Mouse (Mus musculus) neural tube, embryonic 14.5 days (tissue): ENCODE measurements around the gene Cyp2s1. TPM values are rescaled to one million over a fixed set of nuclear protein-coding genes. Genes with fewer than 3 reads are reported as not detected.
A peak's percentile ranks its signal among the peaks of the same experiment; 100 is the strongest.

ENCODE experiments used
- ATAC-seq: fragments of 200-750 bp; cut with Nextera tagmentation; 2 replicates; pipeline ENCODE4 v1.8.0; 2017; ENCODE audit warnings: low read depth, mild to moderate bottlenecking, moderate TSS enrichment, moderate library complexity
- H3K27ac ChIP-seq: fragments of 300-500 bp; sonication (generic); 2 replicates; pipeline ENCODE4 v1.5.1; 2014; ENCODE audit warnings: low read depth, mild to moderate bottlenecking, control low read depth, low read length, moderate library complexity, mixed read lengths
- H3K27me3 ChIP-seq: fragments of 300-500 bp; sonication (generic); 2 replicates; pipeline ENCODE4 v1.6.1; 2014; ENCODE audit warnings: low read length; ENCODE audit not compliant: control insufficient read depth, insufficient read depth
- H3K36me3 ChIP-seq: fragments of 300-500 bp; sonication (generic); 2 replicates; pipeline ENCODE4 v1.6.1; 2014; ENCODE audit warnings: low read length, mixed read lengths; ENCODE audit not compliant: control insufficient read depth, insufficient read depth
- H3K4me1 ChIP-seq: fragments of 300-500 bp; sonication (generic); 2 replicates; pipeline ENCODE4 v1.6.1; 2014; ENCODE audit warnings: low read length; ENCODE audit not compliant: control insufficient read depth, insufficient read depth
- H3K4me2 ChIP-seq: fragments of 300-500 bp; sonication (generic); 2 replicates; pipeline ENCODE4 v1.6.1; 2014; ENCODE audit warnings: mild to moderate bottlenecking, low read depth, low read length, control low read depth
- H3K4me3 ChIP-seq: fragments of 300-500 bp; sonication (generic); 2 replicates; pipeline ENCODE4 v1.5.1; 2014; ENCODE audit warnings: low read depth, low read length, control low read depth, mixed read lengths
- H3K9ac ChIP-seq: fragments of 300-500 bp; sonication (generic); replicated peaks from 2 replicates; pipeline ENCODE4 v1.6.1; 2014; ENCODE audit warnings: low read depth, mild to moderate bottlenecking, control low read depth, low read length, mixed read lengths
- H3K9me3 ChIP-seq: fragments of 300-500 bp; sonication (generic); 2 replicates; pipeline ENCODE4 v1.6.1; 2016; ENCODE audit warnings: low read length; ENCODE audit not compliant: control insufficient read depth
- WGBS: fragments of 180-500 bp; shearing (Covaris S2); extraction: QIAGEN DNeasy Blood & Tissue Kit; methylation state at CpG from one replicate; pipeline ENCODE4 v1.1.7; 2014; 5-methylcytosine and 5-hydroxymethylcytosine counted together
- microRNA-seq: library from miRNA; unstranded; fragments of <30 nt; microRNA quantifications from one replicate; pipeline ENCODE4, GENCODE M21; 2016
- polyA plus RNA-seq: library from polyadenylated mRNA; unstranded; fragments of >200 nt; fragmentation: Nextera tagmentation; extraction: Ambion mirVana; gene quantifications from 2 replicates; pipeline ENCODE4 v1.2.1, GENCODE M21; 2014

Gene Cyp2s1
- polyA plus RNA-seq, 1 experiment from 2014 or later, result 1.7 TPM

DNA sequence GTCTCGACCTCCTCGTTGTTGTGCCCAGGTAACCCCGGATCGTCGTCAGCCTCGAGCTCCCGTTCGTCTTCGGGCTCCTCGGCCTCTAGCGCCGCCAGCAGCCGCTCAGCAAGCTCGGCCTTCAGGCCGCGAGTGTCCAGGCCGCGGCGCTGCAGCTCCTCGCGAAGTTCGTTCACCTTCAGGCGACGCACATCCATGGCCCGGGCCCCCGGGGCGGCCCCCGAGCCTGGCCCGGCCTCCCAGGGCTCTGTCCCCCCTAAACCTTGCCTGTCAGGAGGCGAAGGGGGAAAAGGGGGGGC lies 62.3 kb downstream of the Cyp2s1 start:
- ATAC-seq, result no peak
- no peaks in the 10 kb centered on the region for H3K27me3 ChIP-seq
- H3K27ac ChIP-seq, result peak overlapping the region; percentile 95
- H3K4me1 ChIP-seq, result peaks cover 19% of the 10 kb centered on the region
- H3K9me3 ChIP-seq, result no peaks in the 10 kb centered on the region
- WGBS, result under 1% methylated on average over 30 of the region's 30 CpGs
- peaks cover 13% of the 10 kb centered on the region for H3K36me3 ChIP-seq
- peak overlapping the region; percentile 99 for H3K4me2 ChIP-seq
- H3K9ac ChIP-seq, result peak overlapping the region; percentile 96
- peak overlapping the region; percentile 96 for H3K4me3 ChIP-seq

DNA sequence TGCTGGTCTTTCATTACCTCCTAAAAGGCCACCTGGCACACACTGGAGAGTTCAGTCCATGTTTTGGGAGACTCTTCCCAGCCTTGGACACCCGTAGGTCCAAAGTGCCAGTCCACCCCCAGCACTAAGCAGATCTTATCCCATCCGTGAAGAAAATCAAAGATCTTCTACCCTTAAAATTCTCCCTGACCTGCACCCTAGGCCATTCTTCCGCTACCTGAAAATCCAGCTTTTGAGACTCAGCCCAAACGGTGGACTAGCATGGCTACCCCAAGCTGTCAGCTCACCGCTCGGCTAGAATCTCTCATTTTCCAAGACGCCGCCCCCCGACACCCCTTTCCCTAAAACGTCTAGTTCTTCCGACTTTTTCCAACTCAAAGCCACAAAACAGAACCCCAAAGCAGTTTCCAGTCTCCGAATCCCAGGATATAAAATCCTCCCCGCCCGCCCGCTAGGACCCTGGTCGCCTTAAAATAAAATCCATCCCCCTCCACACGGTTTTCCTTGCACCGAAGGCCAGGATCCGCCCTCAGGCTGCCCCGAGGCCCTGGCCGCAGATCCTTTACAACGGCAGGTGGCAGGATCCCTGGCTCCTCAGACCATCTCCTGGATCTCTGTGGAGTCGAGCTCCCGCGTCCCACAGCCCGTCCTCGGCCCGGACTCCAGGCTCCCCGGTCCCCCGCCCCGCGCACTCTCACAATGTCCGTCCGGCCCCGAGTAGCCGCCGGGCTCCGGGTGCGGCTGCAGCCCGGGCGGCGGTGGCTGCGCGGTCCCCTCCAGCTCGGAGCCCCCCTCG lies 62.9 kb downstream of the Cyp2s1 start:
- WGBS, result under 1% methylated on average over 38 of the region's 46 CpGs
- Histone ChIP-seq H3K9me3 (no peaks in the 10 kb centered on the region), H3K36me3 (peaks cover 17% of the 10 kb centered on the region), H3K9ac (peak overlapping the region; percentile 96), H3K4me2 (peak overlapping the region; percentile 99), H3K4me3 (peak overlapping the region; percentile 96), H3K4me1 (peaks cover 19% of the 10 kb centered on the region), H3K27me3 (no peaks in the 10 kb centered on the region), H3K27ac (peak overlapping the region; percentile 95)
- ATAC-seq, result no peak; the same call in 1 of the 2 replicates

DNA sequence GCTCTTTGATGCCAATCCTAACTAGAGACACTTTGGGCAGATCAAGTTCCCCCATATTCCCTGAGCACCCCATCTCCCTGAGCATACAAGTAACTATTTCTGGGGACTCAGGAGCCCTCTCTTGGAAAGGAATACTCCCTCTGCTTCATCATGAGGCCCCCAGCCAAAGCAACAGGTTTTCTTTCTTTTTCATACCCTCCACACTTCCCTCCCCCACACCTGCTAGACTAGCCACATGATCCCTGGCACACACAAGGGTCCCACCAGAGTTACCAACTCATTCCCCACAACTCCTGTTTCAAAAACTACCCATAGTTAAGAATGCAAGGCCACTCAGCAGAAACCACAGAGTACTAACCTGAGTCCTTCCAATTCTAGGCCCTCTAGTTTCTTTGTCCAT lies 63.6 kb downstream of the Cyp2s1 start:
- Histone ChIP-seq H3K27me3 (no peaks in the 10 kb centered on the region), H3K9me3 (no peaks in the 10 kb centered on the region)

More for the DNA sequence above, 63.6 kb downstream of the Cyp2s1 start:
- peaks cover 19% of the 10 kb centered on the region for H3K4me1 ChIP-seq
- peak overlapping the region; percentile 96 for H3K9ac ChIP-seq
- H3K27ac ChIP-seq, result no peak overlapping the region
- no peak for ATAC-seq
- peak overlapping the region; percentile 96 for H3K4me3 ChIP-seq
- H3K4me2 ChIP-seq, result peak overlapping the region; percentile 99
- H3K36me3 ChIP-seq, result peaks cover 24% of the 10 kb centered on the region

Small RNA genes lying within 50 kb of the gene (microRNA-seq; reads per million reads assigned to microRNA genes)
- not detected for gene Gm24865

Other genes with a start within 250 kb of the Cyp2s1 start
- gene Erich4, start 201.0 kb downstream of the Cyp2s1 start, polyA plus RNA-seq, result not detected in 2 replicates
- 44.5 and 48.7 TPM in 2 replicates for gene Dmac2, start 197.5 kb downstream of the Cyp2s1 start, polyA plus RNA-seq
- gene B3gnt8, start 190.3 kb downstream of the Cyp2s1 start, polyA plus RNA-seq, result 0.19 and 2.1 TPM in 2 replicates
- gene Bckdha, start 157.9 kb downstream of the Cyp2s1 start, polyA plus RNA-seq, result 37.6 and 39.2 TPM in 2 replicates
- gene Exosc5, start 157.7 kb downstream of the Cyp2s1 start, polyA plus RNA-seq, result 38.1 and 40.2 TPM in 2 replicates
- gene Tmem91, start 141.7 kb downstream of the Cyp2s1 start, polyA plus RNA-seq, result 39.7 and 66.3 TPM in 2 replicates
- 37.1 and 38.3 TPM in 2 replicates for gene B9d2, start 136.1 kb downstream of the Cyp2s1 start, polyA plus RNA-seq
- gene Tgfb1, start 129.9 kb downstream of the Cyp2s1 start, polyA plus RNA-seq, result 0.42 and 1.1 TPM in 2 replicates
- gene Ccdc97, start 97.8 kb downstream of the Cyp2s1 start, polyA plus RNA-seq, result 39.5 and 42.4 TPM in 2 replicates
- gene Hnrnpul1, start 62.2 kb downstream of the Cyp2s1 start, polyA plus RNA-seq, result 52.9 and 53.0 TPM in 2 replicates
- 13.5 and 26.7 TPM in 2 replicates for gene Axl, start 28.2 kb downstream of the Cyp2s1 start, polyA plus RNA-seq
- not detected in 2 replicates for gene Cyp2b10, start 80.7 kb upstream of the Cyp2s1 start, polyA plus RNA-seq
- gene Cyp2b13, start 244.6 kb upstream of the Cyp2s1 start, polyA plus RNA-seq, result not detected in 2 replicates